Mouse (Mus musculus) CD8-positive naive resting alpha-beta T cell, adult 57 days (primary cell): Measurements from ENCODE around the gene Phf21b. TPM values are rescaled to one million over a fixed set of nuclear protein-coding genes. Genes with fewer than 3 reads are reported as not detected.

Experiments
- total RNA-seq: library from RNA; stranded (reverse); gene quantifications from one replicate; pipeline ENCODE4 v1.2.4, GENCODE M21; 2023

The Phf21b gene
- total RNA-seq: 9.6 TPM

GRCm38 (mm10) chr15:84856006-84856995 lies at the start of gene Phf21b:
Gene Phf21b, minus strand, starts transcription at chr15:84856049.

Other genes starting within 250 kb of the Phf21b start
- 4.8 TPM for gene Prr5, start 186.4 kb downstream of the Phf21b start, total RNA-seq
- not detected for gene Arhgap8, start 136.0 kb downstream of the Phf21b start, total RNA-seq
- gene Gm29666, start 64.0 kb upstream of the Phf21b start, total RNA-seq: 0.92 TPM
- gene Nup50, start 67.4 kb upstream of the Phf21b start, total RNA-seq: 59.4 TPM
- 17.7 TPM for gene 5031439G07Rik, start 132.5 kb upstream of the Phf21b start, total RNA-seq
- gene Upk3a, start 161.1 kb upstream of the Phf21b start, total RNA-seq: not detected
- gene Fam118a, start 172.9 kb upstream of the Phf21b start, total RNA-seq: 205 TPM